Mouse (Mus musculus) frontal cortex, postnatal 36 days (tissue): ENCODE results near the gene Sass6.
"Not testable (repeated sequence)": the region's sequence is repeated elsewhere in the genome, so short reads cannot be mapped to it uniquely, and the experiment has no call there.

Source experiments
- DNase-seq, 2 experiments: peaks; one replicate each; pipeline ENCODE4 v3.0.0; 2022; ENCODE audit warnings: low spot score in 2 of 2

The Sass6 gene

GRCm38 (mm10) chr3:116594728-116595602 is at the start of gene Sass6:
Sass6 (plus strand) TSS chr3:116594982.
- DNase-seq, result peak; percentile 98

GRCm38 (mm10) chr3:116547430-116547829 is 47.4 kb upstream of the Sass6 start:
- DNase-seq, result no peak

GRCm38 (mm10) chr3:116551362-116551761 is 43.4 kb upstream of the Sass6 start:
- peak in 1 of 2 experiments; percentile 48 for DNase-seq

- DNase-seq, result not testable (repeated sequence)
These were observed 33.5 kb upstream of the Sass6 start for GRCm38 (mm10) chr3:116561315-116561714.

- DNase-seq, result no peak
These were observed 32.2 kb upstream of the Sass6 start, which contains the start of gene Lrrc39 for GRCm38 (mm10) chr3:116562408-116563094. Lrrc39 (plus strand) TSS chr3:116562973.

GRCm38 (mm10) chr3:116563095-116563492 is 31.7 kb upstream of the Sass6 start:
- DNase-seq, result no peak

- DNase-seq, result no peak
These were observed 24.2 kb upstream of the Sass6 start for GRCm38 (mm10) chr3:116570628-116571027.

GRCm38 (mm10) chr3:116577286-116577685 is 17.5 kb upstream of the Sass6 start:
- no peak for DNase-seq

- DNase-seq, result peak; percentile 41 to 71
These were observed 12.6 kb upstream of the Sass6 start for GRCm38 (mm10) chr3:116582201-116582600.

- DNase-seq, result no peak
These were observed 580 bp upstream of the Sass6 start for GRCm38 (mm10) chr3:116594076-116594727.

GRCm38 (mm10) chr3:116595603-116595991 is 815 bp downstream of the Sass6 start:
- no peak for DNase-seq

- DNase-seq, result no peak
These were observed 4.9 kb downstream of the Sass6 start for GRCm38 (mm10) chr3:116599705-116600104.

GRCm38 (mm10) chr3:116601005-116601404 is 6.2 kb downstream of the Sass6 start:
- DNase-seq, result no peak

- no peak for DNase-seq
These were observed 7.0 kb downstream of the Sass6 start for GRCm38 (mm10) chr3:116601781-116602180.

- DNase-seq, result no peak
These were observed 9.8 kb downstream of the Sass6 start for GRCm38 (mm10) chr3:116604570-116604969.

GRCm38 (mm10) chr3:116614295-116614892 is 19.6 kb downstream of the Sass6 start, which contains the start of gene Trmt13:
Trmt13 (minus strand) TSS chr3:116614587.
- DNase-seq, result no peak

GRCm38 (mm10) chr3:116615318-116616068 is 20.7 kb downstream of the Sass6 start:
- DNase-seq, result no peak

GRCm38 (mm10) chr3:116618855-116619254 is 24.1 kb downstream of the Sass6 start:
- no peak for DNase-seq

- no peak for DNase-seq
These were observed 26.0 kb downstream of the Sass6 start for GRCm38 (mm10) chr3:116620636-116621370.

GRCm38 (mm10) chr3:116622641-116623040 is 27.9 kb downstream of the Sass6 start:
- DNase-seq, result no peak
